Mouse (Mus musculus): ENCODE measurements at regions not wholly inside any gene's neighbourhood (a gene's known extent, or its start where the extent isn't known, plus 50 kb on each side); places are given as distances from the start of the nearest gene placed in this dataset.

DNA sequence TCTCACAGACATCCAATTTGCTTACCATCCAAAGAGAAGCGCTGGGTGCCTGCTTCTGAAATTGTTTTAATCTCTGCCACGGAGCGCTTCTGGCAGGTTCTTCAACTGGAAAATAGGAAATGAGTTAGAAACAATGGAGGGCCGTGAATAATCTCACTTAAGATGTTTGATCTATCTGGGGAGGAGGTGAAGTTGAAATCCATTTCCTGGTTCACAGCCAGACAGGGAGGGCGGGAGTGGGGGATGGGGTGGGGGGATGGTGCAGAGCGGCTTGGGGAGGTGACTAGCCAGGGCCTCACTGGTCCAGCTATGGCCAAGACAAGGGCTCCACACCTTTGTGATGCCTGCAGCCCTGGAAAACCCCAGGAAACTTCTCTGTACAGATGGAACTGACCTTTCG, 143.7 kb upstream of the Mvb12b start:
- no peak for TF ChIP-seq CTCF (IDR thresholded peaks at IDR 0.05; ENCODE audit: low read depth, low read length)
- TF ChIP-seq POLR2AphosphoS5 (IDR thresholded peaks at IDR 0.05; ENCODE audit: insufficient replicate concordance, low read depth, low read length), result no peak
- TF ChIP-seq GATA1 (IDR thresholded peaks at IDR 0.05; ENCODE audit: borderline replicate concordance, low read length), result no peak
- no peak for TF ChIP-seq GATA2 (IDR thresholded peaks at IDR 0.05; ENCODE audit: borderline replicate concordance, low read depth, low read length)
- no peak for TF ChIP-seq TAL1 (conservative IDR thresholded peaks at IDR 0.05; ENCODE audit: low read depth, low read length)
